Mouse (Mus musculus) stomach, postnatal 0 days (tissue): Measurements from ENCODE around the gene Cd79b.

Experiments
- CTCF ChIP-seq: IDR thresholded peaks from 2 replicates; pipeline ENCODE4 v1.5.1; 2016; ENCODE audit warnings: antibody characterized with exemption, low read depth, mild to moderate bottlenecking, moderate library complexity
- EP300 ChIP-seq: optimal IDR thresholded peaks from 2 replicates; pipeline ENCODE3; 2016; ENCODE audit warnings: antibody characterized with exemption

GRCm38 (mm10) chr11:106272644-106273310 lies 41.8 kb downstream of the Cd79b start, which contains the start of gene Smarcd2:
- no peak for TF ChIP-seq CTCF
- peak; percentile 86 for TF ChIP-seq EP300
